Mouse (Mus musculus): ENCODE results near the gene Itpr2. TPM values are rescaled to one million over a fixed set of nuclear protein-coding genes. Genes with fewer than 3 reads are reported as not detected.

The Itpr2 gene
- polyA plus RNA-seq, 1 experiment, result 3.6 TPM

GRCm38 (mm10) chr6:146112211-146112610 is 389.8 kb downstream of the Itpr2 start:
- Histone ChIP-seq H3K9me3 (replicated peaks; ENCODE audit: control insufficient read depth, insufficient read depth, low read length, poor library complexity, severe bottlenecking) (no peaks in the 10 kb centered on the region), H3K4me1 (ENCODE audit: control insufficient read depth, insufficient read depth, low read length) (no peaks in the 10 kb centered on the region), H3K36me3 (ENCODE audit: control insufficient read depth, insufficient read depth, low read length, poor library complexity, severe bottlenecking) (no peaks in the 10 kb centered on the region), H3K4me3 (ENCODE audit: low read depth, low read length) (no peak overlapping the region), H3K27me3 (ENCODE audit: control insufficient read depth, insufficient read depth, low read length, poor library complexity, severe bottlenecking) (no peaks in the 10 kb centered on the region), H3K27ac (ENCODE audit: insufficient read depth, low read length) (no peak overlapping the region), H3K9ac (ENCODE audit: low read depth, poor library complexity, severe bottlenecking) (no peak overlapping the region)
- TF ChIP-seq EP300 (IDR thresholded peaks at IDR 0.05; ENCODE audit: insufficient read depth, low read depth, low read length), result no peak
- TF ChIP-seq POLR2A (IDR thresholded peaks at IDR 0.05; ENCODE audit: insufficient read depth, low read length), result no peak
- no peak for TF ChIP-seq CTCF (IDR thresholded peaks at IDR 0.05; ENCODE audit: low read depth, low read length)

GRCm38 (mm10) chr6:146111781-146112180 is 390.2 kb downstream of the Itpr2 start:
- no peaks in the 10 kb centered on the region for H3K4me1 ChIP-seq (ENCODE audit: control insufficient read depth, insufficient read depth, low read length)
- H3K36me3 ChIP-seq (ENCODE audit: control insufficient read depth, insufficient read depth, low read length, poor library complexity, severe bottlenecking), result no peaks in the 10 kb centered on the region
- H3K27me3 ChIP-seq (ENCODE audit: control insufficient read depth, insufficient read depth, low read length, poor library complexity, severe bottlenecking), result no peaks in the 10 kb centered on the region
- no peak overlapping the region for H3K4me3 ChIP-seq (ENCODE audit: low read depth, low read length)
- H3K9ac ChIP-seq (ENCODE audit: low read depth, poor library complexity, severe bottlenecking), result no peak overlapping the region
- no peak for TF ChIP-seq POLR2A (IDR thresholded peaks at IDR 0.05; ENCODE audit: insufficient read depth, low read length)
- no peak for TF ChIP-seq CTCF (IDR thresholded peaks at IDR 0.05; ENCODE audit: low read depth, low read length)
- no peak for TF ChIP-seq EP300 (IDR thresholded peaks at IDR 0.05; ENCODE audit: insufficient read depth, low read depth, low read length)
- no peak overlapping the region for H3K27ac ChIP-seq (ENCODE audit: insufficient read depth, low read length)
- H3K9me3 ChIP-seq (replicated peaks; ENCODE audit: control insufficient read depth, insufficient read depth, low read length, poor library complexity, severe bottlenecking), result no peaks in the 10 kb centered on the region

GRCm38 (mm10) chr6:146110832-146111741 is 390.9 kb downstream of the Itpr2 start:
- no peaks in the 10 kb centered on the region for H3K4me1 ChIP-seq (ENCODE audit: control insufficient read depth, insufficient read depth, low read length)
- no peak overlapping the region for H3K9ac ChIP-seq (ENCODE audit: low read depth, poor library complexity, severe bottlenecking)
- H3K4me3 ChIP-seq (ENCODE audit: low read depth, low read length), result no peak overlapping the region
- TF ChIP-seq POLR2A (IDR thresholded peaks at IDR 0.05; ENCODE audit: insufficient read depth, low read length) (no peak), CTCF (IDR thresholded peaks at IDR 0.05; ENCODE audit: low read depth, low read length) (no peak), EP300 (IDR thresholded peaks at IDR 0.05; ENCODE audit: insufficient read depth, low read depth, low read length) (no peak)
- H3K27ac ChIP-seq (ENCODE audit: insufficient read depth, low read length), result no peak overlapping the region
- no peaks in the 10 kb centered on the region for H3K36me3 ChIP-seq (ENCODE audit: control insufficient read depth, insufficient read depth, low read length, poor library complexity, severe bottlenecking)
- H3K9me3 ChIP-seq (replicated peaks; ENCODE audit: control insufficient read depth, insufficient read depth, low read length, poor library complexity, severe bottlenecking), result no peaks in the 10 kb centered on the region
- H3K27me3 ChIP-seq (ENCODE audit: control insufficient read depth, insufficient read depth, low read length, poor library complexity, severe bottlenecking), result no peaks in the 10 kb centered on the region

GRCm38 (mm10) chr6:146110425-146110824 is 391.6 kb downstream of the Itpr2 start:
- no peaks in the 10 kb centered on the region for H3K36me3 ChIP-seq (ENCODE audit: control insufficient read depth, insufficient read depth, low read length, poor library complexity, severe bottlenecking)
- TF ChIP-seq EP300 (IDR thresholded peaks at IDR 0.05; ENCODE audit: insufficient read depth, low read depth, low read length) (no peak), POLR2A (IDR thresholded peaks at IDR 0.05; ENCODE audit: insufficient read depth, low read length) (no peak), CTCF (IDR thresholded peaks at IDR 0.05; ENCODE audit: low read depth, low read length) (no peak)
- no peaks in the 10 kb centered on the region for H3K27me3 ChIP-seq (ENCODE audit: control insufficient read depth, insufficient read depth, low read length, poor library complexity, severe bottlenecking)
- no peaks in the 10 kb centered on the region for H3K9me3 ChIP-seq (replicated peaks; ENCODE audit: control insufficient read depth, insufficient read depth, low read length, poor library complexity, severe bottlenecking)
- no peak overlapping the region for H3K27ac ChIP-seq (ENCODE audit: insufficient read depth, low read length)
- no peak overlapping the region for H3K4me3 ChIP-seq (ENCODE audit: low read depth, low read length)
- H3K9ac ChIP-seq (ENCODE audit: low read depth, poor library complexity, severe bottlenecking), result no peak overlapping the region
- no peaks in the 10 kb centered on the region for H3K4me1 ChIP-seq (ENCODE audit: control insufficient read depth, insufficient read depth, low read length)

- no peaks in the 10 kb centered on the region for H3K27me3 ChIP-seq (ENCODE audit: control insufficient read depth, insufficient read depth, low read length, poor library complexity, severe bottlenecking)
- no peak for TF ChIP-seq EP300 (IDR thresholded peaks at IDR 0.05; ENCODE audit: insufficient read depth, low read depth, low read length)
- TF ChIP-seq CTCF (IDR thresholded peaks at IDR 0.05; ENCODE audit: low read depth, low read length), result no peak
- no peak for TF ChIP-seq POLR2A (IDR thresholded peaks at IDR 0.05; ENCODE audit: insufficient read depth, low read length)
- no peak overlapping the region for H3K27ac ChIP-seq (ENCODE audit: insufficient read depth, low read length)
- H3K4me3 ChIP-seq (ENCODE audit: low read depth, low read length), result no peak overlapping the region
- no peak overlapping the region for H3K9ac ChIP-seq (ENCODE audit: low read depth, poor library complexity, severe bottlenecking)
- no peaks in the 10 kb centered on the region for H3K36me3 ChIP-seq (ENCODE audit: control insufficient read depth, insufficient read depth, low read length, poor library complexity, severe bottlenecking)
- no peaks in the 10 kb centered on the region for H3K4me1 ChIP-seq (ENCODE audit: control insufficient read depth, insufficient read depth, low read length)
- no peaks in the 10 kb centered on the region for H3K9me3 ChIP-seq (replicated peaks; ENCODE audit: control insufficient read depth, insufficient read depth, low read length, poor library complexity, severe bottlenecking)
Observed at GRCm38 (mm10) chr6:146108695-146109094, 393.3 kb downstream of the Itpr2 start.
